Mouse (Mus musculus) liver, postnatal 0 days (tissue): ENCODE results near the gene Sdr39u1. TPM values are rescaled to one million over a fixed set of nuclear protein-coding genes. Genes with fewer than 3 reads are reported as not detected.

ENCODE experiments used
- ATAC-seq: fragments of 200-750 bp; cut with Nextera tagmentation; 2 replicates; pipeline ENCODE4 v1.8.0; 2017; ENCODE audit warnings: mild to moderate bottlenecking, moderate library complexity
- DNase-seq: peaks from one replicate; pipeline ENCODE4 v3.0.0-alpha.2; 2016
- H3K27ac ChIP-seq: fragments of 300-500 bp; sonication (generic); 2 replicates; pipeline ENCODE4 v1.5.1; 2014; ENCODE audit warnings: antibody characterized with exemption, moderate library complexity, mild to moderate bottlenecking, low read depth
- H3K27me3 ChIP-seq: fragments of 300-500 bp; sonication (generic); 2 replicates; pipeline ENCODE4 v1.6.1; 2014; ENCODE audit warnings: low read length, control low read depth, mixed read lengths; ENCODE audit not compliant: insufficient read depth
- H3K36me3 ChIP-seq: fragments of 300-500 bp; sonication (generic); replicated peaks from 2 replicates; pipeline ENCODE4 v1.6.1; 2014; ENCODE audit warnings: mild to moderate bottlenecking, control low read depth, low read length, moderate library complexity, mixed read lengths; ENCODE audit not compliant: insufficient read depth
- H3K4me1 ChIP-seq: fragments of 300-500 bp; sonication (generic); 2 replicates; pipeline ENCODE4 v1.6.1; 2014; ENCODE audit warnings: antibody characterized with exemption, mild to moderate bottlenecking, control low read depth; ENCODE audit not compliant: insufficient read depth
- H3K4me2 ChIP-seq: fragments of 300-500 bp; sonication (generic); 2 replicates; pipeline ENCODE4 v1.6.1; 2014; ENCODE audit warnings: low read depth, mild to moderate bottlenecking, low read length, moderate library complexity, mixed read lengths
- H3K4me3 ChIP-seq: fragments of 300-500 bp; sonication (generic); 2 replicates; pipeline ENCODE4 v1.5.1; 2014; ENCODE audit warnings: low read depth, low read length
- H3K9ac ChIP-seq: fragments of 300-500 bp; sonication (generic); replicated peaks from 2 replicates; pipeline ENCODE4 v1.6.1; 2014; ENCODE audit warnings: mild to moderate bottlenecking, moderate library complexity
- H3K9me3 ChIP-seq: fragments of 300-500 bp; sonication (generic); 2 replicates; pipeline ENCODE4 v1.6.1; 2016; ENCODE audit warnings: mild to moderate bottlenecking, control low read depth, low read length, mixed read lengths
- CTCF ChIP-seq: sonication (generic); IDR thresholded peaks from 2 replicates; pipeline ENCODE4 v1.5.1; 2016; ENCODE audit warnings: antibody characterized with exemption, low read depth
- EP300 ChIP-seq: IDR thresholded peaks from 2 replicates; pipeline ENCODE4 v1.6.1; 2016; ENCODE audit warnings: antibody characterized with exemption, low read depth, mild to moderate bottlenecking
- WGBS: fragments of 180-500 bp; shearing (Covaris S2); extraction: QIAGEN DNeasy Blood & Tissue Kit; methylation state at CpG from one replicate; pipeline ENCODE4 v1.1.7; 2014; ENCODE audit not compliant: insufficient replicate concordance; 5-methylcytosine and 5-hydroxymethylcytosine counted together
- polyA plus RNA-seq: library from polyadenylated mRNA; unstranded; fragments of >200 nt; fragmentation: Nextera tagmentation; extraction: Ambion mirVana; gene quantifications from 2 replicates; pipeline ENCODE4 v1.2.1, GENCODE M21; 2015

Sdr39u1 gene
- 26.2 and 26.9 TPM in 2 replicates for polyA plus RNA-seq

GRCm38 (mm10) chr14:55899701-55900413, at the start of gene Sdr39u1:
Gene Sdr39u1, minus strand, starts transcription at chr14:55900293.
- H3K36me3 ChIP-seq = peaks cover 22% of the 10 kb centered on the region
- TF ChIP-seq CTCF = no peak
- H3K27ac ChIP-seq = peak within 1 kb of the TSS; percentile 74
- H3K9ac ChIP-seq = peak within 1 kb of the TSS; percentile 74
- H3K9me3 ChIP-seq = no peaks in the 10 kb centered on the region
- H3K27me3 ChIP-seq = no peaks in the 10 kb centered on the region
- DNase-seq (peak; percentile 86), ATAC-seq (peak; percentile 93)
- WGBS = 2% methylated on average over 39 of the region's 39 CpGs
- H3K4me3 ChIP-seq = peak within 1 kb of the TSS; percentile 55
- peak within 1 kb of the TSS; percentile 85 for H3K4me2 ChIP-seq
- peaks cover 17% of the 10 kb centered on the region for H3K4me1 ChIP-seq

GRCm38 (mm10) chr14:55946269-55946969, 46.3 kb upstream of the Sdr39u1 start:
- Histone ChIP-seq H3K9me3 (no peaks in the 10 kb centered on the region), H3K36me3 (no peaks in the 10 kb centered on the region), H3K4me3 (no peak overlapping the region), H3K27ac (no peak overlapping the region), H3K4me1 (no peaks in the 10 kb centered on the region), H3K4me2 (no peak overlapping the region), H3K27me3 (no peaks in the 10 kb centered on the region), H3K9ac (no peak overlapping the region)
- TF ChIP-seq EP300 (no peak), CTCF (no peak)
- DNase-seq (no peak), ATAC-seq (no peak)
- 36% methylated on average over 2 of the region's 2 CpGs for WGBS

DNA sequence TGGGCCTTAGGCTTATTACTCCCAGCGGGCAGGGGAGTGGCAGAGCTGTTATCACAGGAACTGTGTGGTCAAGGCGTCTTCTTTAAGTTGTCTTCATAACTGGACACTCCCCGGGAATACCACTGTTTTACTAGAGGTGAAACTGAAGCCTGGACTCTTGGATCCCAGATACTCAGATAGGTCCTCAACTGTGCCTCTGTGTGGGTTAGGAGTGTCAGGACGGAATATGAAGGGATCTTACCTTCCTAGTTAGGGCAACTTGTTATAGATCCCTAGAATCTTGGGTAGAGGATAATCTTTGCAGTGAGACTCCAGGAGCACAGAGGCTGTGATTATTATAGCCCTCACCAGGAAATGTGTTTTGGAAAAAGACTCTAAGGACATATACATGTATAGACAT, 44.5 kb upstream of the Sdr39u1 start, which contains the start of gene Cma1:
TSS of gene Cma1 (minus strand) at position 101 of the 400 bp plus-strand sequence.
- no peak within 1 kb of the TSS for H3K4me2 ChIP-seq
- TF ChIP-seq CTCF (no peak), EP300 (no peak)
- H3K4me3 ChIP-seq = no peak within 1 kb of the TSS
- H3K36me3 ChIP-seq = no peaks in the 10 kb centered on the region
- DNase-seq (no peak), ATAC-seq (no peak)
- no peak within 1 kb of the TSS for H3K27ac ChIP-seq
- H3K9me3 ChIP-seq = no peaks in the 10 kb centered on the region
- WGBS = 60% methylated on average over 4 of the region's 4 CpGs
- no peak within 1 kb of the TSS for H3K9ac ChIP-seq
- no peaks in the 10 kb centered on the region for H3K27me3 ChIP-seq
- no peaks in the 10 kb centered on the region for H3K4me1 ChIP-seq

GRCm38 (mm10) chr14:55943601-55944000, 43.5 kb upstream of the Sdr39u1 start:
- 48% methylated on average over 11 of the region's 11 CpGs for WGBS
- Histone ChIP-seq H3K9ac (no peak overlapping the region), H3K36me3 (no peaks in the 10 kb centered on the region), H3K4me2 (no peak overlapping the region), H3K9me3 (no peaks in the 10 kb centered on the region), H3K27me3 (no peaks in the 10 kb centered on the region), H3K27ac (no peak overlapping the region), H3K4me1 (no peaks in the 10 kb centered on the region), H3K4me3 (no peak overlapping the region)
- ATAC-seq (no peak), DNase-seq (no peak)
- TF ChIP-seq EP300 (no peak), CTCF (no peak)

- H3K4me3 ChIP-seq = no peak overlapping the region
- TF ChIP-seq EP300 (no peak), CTCF (peak; percentile 46)
- H3K27me3 ChIP-seq = no peaks in the 10 kb centered on the region
These were observed 40.1 kb upstream of the Sdr39u1 start for GRCm38 (mm10) chr14:55940070-55940800.

GRCm38 (mm10) chr14:55933586-55933985, 33.5 kb upstream of the Sdr39u1 start:
- H3K36me3 ChIP-seq = no peaks in the 10 kb centered on the region
- no peak overlapping the region for H3K4me3 ChIP-seq
- no peak overlapping the region for H3K4me2 ChIP-seq
- no peak overlapping the region for H3K9ac ChIP-seq
- TF ChIP-seq EP300 (no peak), CTCF (no peak)
- no peak for DNase-seq
- no peak overlapping the region for H3K27ac ChIP-seq
- H3K4me1 ChIP-seq = no peaks in the 10 kb centered on the region
- no peaks in the 10 kb centered on the region for H3K9me3 ChIP-seq
- WGBS = 42% methylated on average over 7 of the region's 7 CpGs
- peak; percentile 29; the same call in 1 of the 2 replicates for ATAC-seq
- H3K27me3 ChIP-seq = no peaks in the 10 kb centered on the region

More at GRCm38 (mm10) chr14:55940070-55940800, 40.1 kb upstream of the Sdr39u1 start:
- Histone ChIP-seq H3K4me2 (no peak overlapping the region), H3K27ac (no peak overlapping the region), H3K36me3 (no peaks in the 10 kb centered on the region), H3K9ac (no peak overlapping the region), H3K9me3 (no peaks in the 10 kb centered on the region), H3K4me1 (no peaks in the 10 kb centered on the region)
- WGBS = 40% methylated on average over 7 of the region's 7 CpGs
- ATAC-seq (no peak), DNase-seq (peak; percentile 10)
